Mouse (Mus musculus) thymus, adult 2 months (tissue): Measurements from ENCODE around the gene Ermp1.

Experiments used
- CTCF ChIP-seq: fragments of 200-500 bp; IDR thresholded peaks from 2 replicates; pipeline ENCODE4 v1.5.1; 2012; ENCODE audit warnings: mild to moderate bottlenecking, control low read depth, low read length, moderate library complexity, borderline replicate concordance; ENCODE audit not compliant: control insufficient read depth, poor library complexity, insufficient read depth; ENCODE audit errors: extremely low read depth
- POLR2A ChIP-seq: fragments of 200-500 bp; IDR thresholded peaks from 2 replicates; pipeline ENCODE4 v1.6.1; 2012; ENCODE audit warnings: mild to moderate bottlenecking, low read length, control low read depth, moderate library complexity; ENCODE audit not compliant: control insufficient read depth, poor library complexity, insufficient read depth; ENCODE audit errors: extremely low read depth

DNA sequence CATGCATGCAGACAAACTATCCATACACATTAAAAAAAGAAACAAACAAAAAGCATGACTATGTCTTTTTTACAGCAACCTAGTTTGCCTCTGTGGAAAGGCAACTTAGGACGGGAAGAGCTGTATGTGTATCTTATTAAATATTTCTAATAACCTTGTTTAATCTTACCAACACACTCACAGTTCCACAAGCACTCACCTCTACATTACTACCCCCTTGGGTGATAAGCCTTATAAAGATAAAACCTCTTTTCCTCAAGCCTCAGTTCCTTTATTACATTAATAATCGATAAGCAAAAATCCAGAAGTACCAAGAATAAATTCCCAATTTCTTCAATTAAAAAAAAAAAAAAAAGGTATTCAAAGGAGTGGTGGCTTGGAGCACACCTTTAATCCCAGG is 9.3 kb upstream of the Ermp1 start:
- no peak for TF ChIP-seq CTCF
- no peak for TF ChIP-seq POLR2A
